Mouse (Mus musculus) forebrain, embryonic 15.5 days (tissue): ENCODE results near the gene Them4. TPM values are rescaled to one million over a fixed set of nuclear protein-coding genes. Genes with fewer than 3 reads are reported as not detected.

Experiments used
- polyA plus RNA-seq: library from polyadenylated mRNA; unstranded; fragments of >200 nt; fragmentation: Nextera tagmentation; extraction: Ambion mirVana; gene quantifications from 2 replicates; pipeline ENCODE4 v1.2.1, GENCODE M21; 2015

Gene Them4
- polyA plus RNA-seq, 1 experiment from 2014 or later: 34.1 TPM

Other genes starting within 250 kb of the Them4 start
- not detected in 2 replicates for gene Gm10697, start 237.4 kb upstream of the Them4 start, polyA plus RNA-seq
- not detected in 2 replicates for gene Gm10696, start 131.9 kb upstream of the Them4 start, polyA plus RNA-seq
- not detected in 2 replicates for gene Gm5286, start 113.4 kb upstream of the Them4 start, polyA plus RNA-seq
- gene Gm4778, start 46.1 kb upstream of the Them4 start, polyA plus RNA-seq: not detected in 2 replicates
- 0.78 and 1.1 TPM in 2 replicates for gene Them5, start 32.0 kb downstream of the Them4 start, polyA plus RNA-seq
- gene C2cd4d, start 52.3 kb downstream of the Them4 start, polyA plus RNA-seq: 1.3 and 1.7 TPM in 2 replicates
- gene Rorc, start 62.7 kb downstream of the Them4 start, polyA plus RNA-seq: 1.0 and 1.2 TPM in 2 replicates
- gene Lingo4, start 88.4 kb downstream of the Them4 start, polyA plus RNA-seq: 0.97 and 1.0 TPM in 2 replicates
- gene Tdrkh, start 103.2 kb downstream of the Them4 start, polyA plus RNA-seq: 65.3 and 65.9 TPM in 2 replicates
- gene Mrpl9, start 133.2 kb downstream of the Them4 start, polyA plus RNA-seq: 61.7 and 62.7 TPM in 2 replicates
- gene Oaz3, start 133.8 kb downstream of the Them4 start, polyA plus RNA-seq: 1.6 and 1.7 TPM in 2 replicates
- 331 and 337 TPM in 2 replicates for gene Celf3, start 168.2 kb downstream of the Them4 start, polyA plus RNA-seq
- 14.1 and 18.0 TPM in 2 replicates for gene Riiad1, start 170.3 kb downstream of the Them4 start, polyA plus RNA-seq